Comparison of ENCODE assay signal across 14 mouse cellular contexts in the genomic region with DNA sequence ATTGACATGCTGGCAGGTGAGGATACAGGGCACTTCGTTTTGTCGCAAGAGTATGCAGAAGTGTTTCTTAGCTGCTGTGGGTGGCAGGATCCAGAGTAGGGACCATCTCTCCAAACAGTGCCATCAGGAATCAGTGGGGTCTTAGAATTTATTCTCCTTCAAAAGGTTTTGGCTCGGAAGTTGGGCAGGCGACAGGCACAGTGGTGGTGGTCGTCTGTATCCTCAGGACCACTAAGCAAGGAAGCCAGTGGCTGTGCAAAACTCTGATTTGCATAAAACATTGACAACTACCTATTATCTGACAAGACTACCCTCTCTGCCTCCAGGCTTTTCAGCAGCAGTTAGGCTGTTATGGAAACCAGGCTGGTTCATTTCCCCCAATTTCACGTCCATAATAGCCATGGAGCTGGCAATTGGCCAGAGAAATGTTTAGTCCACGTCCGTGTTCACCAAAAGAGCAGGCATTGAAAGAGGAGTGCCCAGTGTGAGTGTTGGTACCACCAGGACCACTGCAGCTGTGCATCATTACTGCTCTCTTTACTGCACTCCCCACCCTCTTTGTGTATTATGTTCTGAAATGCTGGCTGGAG.
A peak's percentile ranks its signal among the peaks of the same experiment; 100 is the strongest.
DNase-seq lines count a peak whose midpoint lies in the region; ATAC-seq and TF ChIP-seq lines count a peak whose summit lies in the region.
"Had no signal": no experiment of that assay in that cellular context is flagged by ENCODE, and none has a peak within 500 bp of the region (broad histone marks: within the 10 kb centered on the region; RNA-seq: fewer than 3 reads in every experiment).

No protein-coding gene starts in this region.

- no peaks in the 10 kb centered on the region for H3K9me3 ChIP-seq in forebrain, embryonic 10.5 days
- no peaks in the 10 kb centered on the region for H3K9me3 ChIP-seq in hindbrain, embryonic 14.5 days (ENCODE audit: control insufficient read depth, low read length)
- no peaks in the 10 kb centered on the region for H3K9me3 ChIP-seq in neural tube, embryonic 12.5 days
- no peaks in the 10 kb centered on the region for H3K9me3 ChIP-seq in liver, embryonic 12.5 days (replicated peaks)
- H3K9me3 ChIP-seq: embryonic facial prominence, embryonic 12.5 days had no signal

- H3K4me3 ChIP-seq in forebrain, embryonic 10.5 days: peak overlapping the region; percentile 38
- no peak overlapping the region for H3K4me3 ChIP-seq in hindbrain, embryonic 14.5 days (replicated peaks; ENCODE audit: low read length)
- H3K4me3 ChIP-seq in neural tube, embryonic 12.5 days: no peak overlapping the region
- H3K4me3 ChIP-seq in liver, embryonic 12.5 days: no peak overlapping the region
- H3K4me3 ChIP-seq: embryonic facial prominence, embryonic 12.5 days; heart, adult 2 months had no signal

- DNase-seq in brain, embryonic 14.5 days (ENCODE audit: low read depth): peak; percentile 97
- peak; percentile 58 for DNase-seq in forebrain, embryonic 10.5 days (ENCODE audit: extremely low spot score, low spot score)
- peak; percentile 53 for DNase-seq in hindbrain, embryonic 14.5 days (ENCODE audit: low spot score)
- DNase-seq in frontal cortex, postnatal 36 days (ENCODE audit: low spot score in 2 of 2): no peak
- DNase-seq: cerebellum, adult 18-20 months; heart, adult 2 months; lung, postnatal 10 days; right cerebral cortex, postnatal 14 days; thymus, postnatal 25 days had no signal

- H3K9ac ChIP-seq in hindbrain, embryonic 14.5 days: peak overlapping the region; percentile 24; the same call in 1 of the 2 replicates
- H3K9ac ChIP-seq in neural tube, embryonic 12.5 days: no peak overlapping the region
- H3K9ac ChIP-seq in liver, embryonic 12.5 days: no peak overlapping the region
- H3K9ac ChIP-seq: embryonic facial prominence, embryonic 12.5 days had no signal

- ATAC-seq in hindbrain, embryonic 14.5 days (ENCODE audit: low FRiP score): peak; percentile 78
- ATAC-seq in neural tube, embryonic 12.5 days (ENCODE audit: low FRiP score, low read depth): peak; percentile 62
- ATAC-seq in erythroblast, adult 5-6 weeks (replicated peaks; ENCODE audit: low FRiP score, poor library complexity, severe bottlenecking): no peak
- ATAC-seq in liver, embryonic 12.5 days: no peak

- no peak for TF ChIP-seq CTCF in brain, embryonic 14.5 days (IDR thresholded peaks at IDR 0.05; ENCODE audit: borderline replicate concordance, extremely low read depth, insufficient read depth, insufficient read length)

- H3K4me2 ChIP-seq in hindbrain, embryonic 14.5 days (replicated peaks): peak overlapping the region; percentile 22; the same call in 1 of the 2 replicates
- peak overlapping the region; percentile 41 for H3K4me2 ChIP-seq in neural tube, embryonic 12.5 days (replicated peaks)
- no peak overlapping the region for H3K4me2 ChIP-seq in liver, embryonic 12.5 days

- H3K4me1 ChIP-seq in forebrain, embryonic 10.5 days: peaks cover 35% of the 10 kb centered on the region
- H3K4me1 ChIP-seq in hindbrain, embryonic 14.5 days (replicated peaks; ENCODE audit: control insufficient read depth, insufficient read depth, low read length): peaks cover 20% of the 10 kb centered on the region
- H3K4me1 ChIP-seq in neural tube, embryonic 12.5 days: peaks cover 19% of the 10 kb centered on the region
- H3K4me1 ChIP-seq in liver, embryonic 12.5 days: no peaks in the 10 kb centered on the region

- H3K36me3 ChIP-seq in forebrain, embryonic 10.5 days (replicated peaks): no peaks in the 10 kb centered on the region
- H3K36me3 ChIP-seq in hindbrain, embryonic 14.5 days (replicated peaks; ENCODE audit: control insufficient read depth, insufficient read depth): no peaks in the 10 kb centered on the region
- no peaks in the 10 kb centered on the region for H3K36me3 ChIP-seq in neural tube, embryonic 12.5 days
- no peaks in the 10 kb centered on the region for H3K36me3 ChIP-seq in liver, embryonic 12.5 days
- H3K36me3 ChIP-seq: embryonic facial prominence, embryonic 12.5 days had no signal

- H3K27ac ChIP-seq in forebrain, embryonic 10.5 days: peak overlapping the region; percentile 82
- peak overlapping the region; percentile 68 for H3K27ac ChIP-seq in hindbrain, embryonic 14.5 days
- peak overlapping the region; percentile 57; the same call in 1 of the 2 replicates for H3K27ac ChIP-seq in neural tube, embryonic 12.5 days
- H3K27ac ChIP-seq in liver, embryonic 12.5 days: no peak overlapping the region
- H3K27ac ChIP-seq: embryonic facial prominence, embryonic 12.5 days; heart, adult 2 months had no signal

- H3K27me3 ChIP-seq in forebrain, embryonic 10.5 days (ENCODE audit: poor library complexity, severe bottlenecking): peaks cover 78% of the 10 kb centered on the region
- no peaks in the 10 kb centered on the region for H3K27me3 ChIP-seq in hindbrain, embryonic 14.5 days (ENCODE audit: control insufficient read depth, insufficient read depth, low read length)
- H3K27me3 ChIP-seq in neural tube, embryonic 12.5 days (replicated peaks): 0 out of 2 replicates have a peak, but pooled peaks cover 3% of the 10 kb centered on the region
- 0 out of 2 replicates have a peak, but pooled peaks cover 8% of the 10 kb centered on the region for H3K27me3 ChIP-seq in liver, embryonic 12.5 days (replicated peaks)
- H3K27me3 ChIP-seq: CH12.LX; embryonic facial prominence, embryonic 12.5 days had no signal

- no peak for TF ChIP-seq POLR2A in brain, embryonic 14.5 days (IDR thresholded peaks at IDR 0.05; ENCODE audit: borderline replicate concordance, extremely low read depth, insufficient read depth, insufficient read length, poor library complexity, severe bottlenecking)

- WGBS in forebrain, embryonic 10.5 days: 8% methylated on average over 8 of the region's 8 CpGs
- 15% methylated on average over 8 of the region's 8 CpGs for WGBS in hindbrain, embryonic 14.5 days
- 14% methylated on average over 8 of the region's 8 CpGs for WGBS in neural tube, embryonic 12.5 days
- 39% methylated on average over 8 of the region's 8 CpGs for WGBS in liver, embryonic 12.5 days (ENCODE audit: insufficient replicate concordance)

Comparison
In these comparisons a context has a peak if more than half of its experiments do, and no peak if none do; other contexts are left out.
1. DNase-seq: peak in brain, embryonic 14.5 days (single experiment), forebrain, embryonic 10.5 days (single experiment) and hindbrain, embryonic 14.5 days (single experiment); none in frontal cortex, postnatal 36 days (0 of 2).
2. ATAC-seq: peak in hindbrain, embryonic 14.5 days (single experiment) and neural tube, embryonic 12.5 days (single experiment); none in erythroblast, adult 5-6 weeks (single experiment) and liver, embryonic 12.5 days (single experiment).